Mouse (Mus musculus) A20 (cell line): ENCODE results near the gene Uap1.

Experiments used
- DNase-seq: peaks from one replicate; pipeline ENCODE4 v3.0.0-alpha.2; 2011; ENCODE audit warnings: low read depth, low spot score

The Uap1 gene

DNA sequence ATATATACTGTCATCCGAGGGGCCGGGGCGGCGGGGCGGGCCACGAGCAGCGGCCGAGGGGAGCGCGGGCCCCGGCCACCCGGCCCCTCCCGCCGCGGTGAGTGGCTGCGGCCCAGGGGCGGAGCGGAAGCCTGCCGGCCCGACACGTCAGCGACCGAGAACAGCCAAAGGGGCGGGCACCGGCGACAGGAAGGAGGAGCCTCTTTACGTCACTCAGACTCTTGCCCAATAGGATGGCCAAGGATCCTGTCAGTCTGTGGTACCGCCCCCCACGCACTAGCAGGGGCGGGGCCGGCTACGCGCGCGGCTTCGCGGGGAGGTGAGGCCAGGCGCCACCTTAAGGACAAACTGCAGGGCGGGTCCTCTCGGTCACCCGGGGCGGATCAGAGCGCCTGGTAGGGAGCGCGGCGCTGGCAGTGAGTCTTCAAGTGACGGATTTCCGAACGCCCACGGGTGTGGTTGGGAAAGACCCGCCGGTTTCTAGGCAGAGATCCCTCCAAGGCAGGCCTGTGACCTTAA, at the start of gene Uap1:
Uap1 (minus strand) TSS at position 144 of the 519 bp plus-strand sequence.
- peak; percentile 99 for DNase-seq

- DNase-seq: no peak
These were observed 48.5 kb upstream of the Uap1 start for GRCm38 (mm10) chr1:170223276-170223675.

DNA sequence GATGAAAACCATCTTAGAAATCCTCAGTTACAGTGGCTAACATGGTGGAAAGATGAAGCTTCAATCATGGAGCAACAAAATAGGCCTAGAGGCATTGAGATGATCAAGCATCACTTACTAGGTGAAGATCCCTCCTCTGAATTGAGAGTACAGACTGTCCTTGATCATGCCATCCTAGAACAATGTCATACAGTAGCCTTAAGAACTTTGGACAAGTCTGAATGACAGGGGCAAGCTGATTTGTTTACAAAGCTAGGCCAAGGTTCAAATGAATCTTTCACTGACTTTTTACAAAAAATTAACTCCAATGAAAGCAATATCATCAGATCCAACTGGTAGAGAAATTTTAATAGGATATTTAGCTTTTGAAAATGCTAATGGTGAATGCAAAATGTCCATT, 45.6 kb upstream of the Uap1 start:
- no peak for DNase-seq

GRCm38 (mm10) chr1:170218091-170218884, 43.5 kb upstream of the Uap1 start:
- DNase-seq: peak; percentile 60

GRCm38 (mm10) chr1:170215590-170215989, 40.8 kb upstream of the Uap1 start:
- peak; percentile 6 for DNase-seq

GRCm38 (mm10) chr1:170214757-170215522, 40.2 kb upstream of the Uap1 start, which contains the start of gene Uhmk1:
Gene Uhmk1, minus strand, starts transcription at chr1:170215397.
- peak; percentile 90 for DNase-seq

DNA sequence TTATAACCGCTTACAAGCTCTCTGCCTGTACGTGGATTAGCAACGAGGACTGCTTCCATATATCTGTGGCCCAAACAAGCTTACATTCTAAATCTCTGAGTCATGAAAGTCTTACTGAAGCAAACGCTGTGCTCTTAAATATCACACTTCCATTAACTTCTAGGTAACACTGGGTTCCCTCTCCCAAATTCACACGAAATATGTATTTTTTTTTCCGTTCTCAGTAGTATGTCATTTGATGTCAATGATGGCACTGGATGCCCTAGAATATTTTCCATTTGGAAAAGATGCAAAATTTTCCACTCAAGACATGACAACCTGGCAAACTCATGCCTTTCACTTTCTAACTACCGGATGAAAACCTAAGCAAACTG, 39.6 kb upstream of the Uap1 start:
- DNase-seq: no peak

- no peak for DNase-seq
These were observed 38.6 kb upstream of the Uap1 start for GRCm38 (mm10) chr1:170213181-170213879.

GRCm38 (mm10) chr1:170206395-170206794, 31.6 kb upstream of the Uap1 start:
- no peak for DNase-seq

DNA sequence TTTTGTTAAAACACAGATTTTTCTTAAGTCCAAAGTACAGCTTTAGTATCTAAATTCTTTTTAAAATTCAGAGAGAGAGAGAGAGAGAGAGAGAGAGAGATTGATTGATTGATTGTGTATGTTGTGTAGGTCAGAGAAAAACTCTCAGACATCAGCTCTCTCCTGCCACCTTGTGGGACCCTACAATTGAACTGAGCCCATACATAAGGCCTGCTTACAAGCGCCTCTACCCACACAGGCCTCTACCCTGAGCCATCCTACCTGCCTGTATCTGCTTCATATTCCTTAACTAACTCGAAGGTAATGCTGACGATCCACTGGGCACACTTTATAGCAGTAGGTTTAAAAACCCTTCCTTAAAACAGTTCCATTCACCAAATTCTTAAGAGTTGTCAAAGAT, 25.6 kb upstream of the Uap1 start:
- DNase-seq: peak; percentile 40

GRCm38 (mm10) chr1:170196211-170196610, 21.5 kb upstream of the Uap1 start:
- no peak for DNase-seq

GRCm38 (mm10) chr1:170191925-170192324, 17.2 kb upstream of the Uap1 start:
- DNase-seq: no peak

- no peak for DNase-seq
These were observed 15.5 kb upstream of the Uap1 start for GRCm38 (mm10) chr1:170190225-170190624.

DNA sequence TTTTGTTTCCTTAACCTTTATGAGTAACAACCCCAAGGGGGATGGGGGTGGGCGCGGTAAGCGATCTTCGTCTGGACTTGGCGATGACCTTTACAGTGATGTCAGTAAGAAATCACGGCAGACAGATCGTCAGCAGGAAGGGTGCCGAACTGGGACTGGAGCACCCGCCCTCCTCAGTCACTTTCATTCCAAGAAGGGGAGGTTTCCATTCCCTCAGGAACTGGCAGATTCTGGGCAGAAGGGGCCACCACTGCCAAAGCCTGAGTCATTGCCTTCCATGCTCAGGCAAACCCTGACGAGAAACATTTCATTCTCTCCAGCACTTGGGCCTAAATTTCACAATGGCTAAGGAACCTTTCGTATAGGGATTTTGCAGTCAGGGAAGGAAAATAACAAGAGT, 13.8 kb upstream of the Uap1 start:
- DNase-seq: no peak

DNA sequence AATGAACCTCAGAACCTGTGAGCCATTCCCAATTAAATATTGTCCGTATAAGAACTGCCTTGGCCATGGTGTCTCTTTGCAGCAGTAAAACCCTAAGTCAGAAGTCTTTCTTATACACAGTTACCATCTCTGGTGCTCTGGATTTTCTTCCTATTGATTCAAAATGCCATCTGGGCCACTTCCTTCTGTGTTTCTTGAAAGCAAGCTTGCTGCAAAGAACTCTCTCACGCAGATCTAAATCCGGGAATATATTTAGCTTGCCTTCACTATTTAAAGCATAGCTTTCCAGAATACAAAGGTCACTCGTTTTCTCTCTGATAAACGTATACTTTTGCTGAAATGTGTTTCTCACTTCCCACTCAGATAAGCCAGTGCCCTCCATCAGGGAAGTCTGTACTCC, 11.8 kb upstream of the Uap1 start:
- no peak for DNase-seq

- no peak for DNase-seq
These were observed 10.4 kb upstream of the Uap1 start for GRCm38 (mm10) chr1:170185137-170185536.

- DNase-seq: no peak
These were observed 7.9 kb upstream of the Uap1 start for GRCm38 (mm10) chr1:170182706-170183105.

- no peak for DNase-seq
These were observed 2.0 kb upstream of the Uap1 start for GRCm38 (mm10) chr1:170176661-170177239.

GRCm38 (mm10) chr1:170175848-170176247, 1.1 kb upstream of the Uap1 start:
- no peak for DNase-seq

DNA sequence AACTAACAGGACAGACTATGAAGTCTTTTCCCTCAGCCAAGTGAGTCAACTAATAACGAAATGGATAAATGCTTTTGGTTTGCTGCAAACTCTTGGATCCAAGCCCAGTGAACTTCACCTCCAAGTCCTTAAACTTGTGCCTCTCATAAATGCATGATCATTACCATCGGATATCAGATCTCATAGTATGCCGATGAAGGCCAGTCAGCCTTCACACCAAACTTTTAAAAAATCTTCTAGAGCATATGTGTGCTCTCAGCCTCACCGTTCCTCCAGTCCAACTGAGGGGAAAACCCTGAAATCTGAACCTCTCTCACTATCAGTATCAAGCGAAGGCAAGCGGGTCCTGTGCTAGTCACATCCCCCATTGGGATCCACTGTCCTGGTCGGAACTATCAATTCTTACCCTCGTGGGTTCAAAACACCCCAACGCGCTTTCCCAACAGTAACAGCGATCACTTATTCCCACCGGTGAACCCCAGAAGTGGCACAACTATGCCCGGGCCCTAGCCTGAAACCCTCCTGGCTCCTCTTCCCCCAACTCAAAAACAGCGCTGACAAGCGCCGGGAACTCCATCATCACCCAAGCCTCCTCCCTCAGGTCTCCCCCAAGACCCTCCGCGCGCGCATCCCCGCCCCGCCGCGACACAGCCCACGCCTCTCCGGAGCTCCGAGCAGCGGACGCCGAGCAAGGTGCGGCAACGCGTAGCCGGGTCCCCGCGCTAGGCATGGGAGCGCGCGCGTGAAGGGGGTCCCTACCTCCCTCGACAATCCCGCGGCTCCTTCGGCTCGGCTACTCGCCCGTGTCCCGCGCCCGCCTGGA, 555 bp downstream of the Uap1 start:
- DNase-seq: peak; percentile 72

DNA sequence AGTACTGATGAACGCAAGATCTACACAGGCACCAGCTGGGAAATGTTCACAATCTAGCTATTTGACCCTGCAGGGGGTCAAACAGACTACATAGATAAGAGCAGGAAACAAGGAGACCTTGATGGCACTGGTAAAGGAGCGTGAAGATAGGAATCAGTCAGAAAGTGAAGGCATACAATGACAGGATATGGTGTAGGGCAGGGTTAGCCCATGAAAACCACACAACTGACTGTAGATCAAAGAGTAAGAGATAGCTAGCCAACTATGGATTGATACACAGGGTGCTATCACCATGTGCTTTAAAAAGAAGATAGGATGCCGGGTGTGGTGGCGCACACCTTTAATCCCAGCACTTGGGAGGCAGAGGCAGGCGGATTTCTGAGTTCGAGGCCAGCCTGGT, 7.0 kb downstream of the Uap1 start:
- no peak for DNase-seq
